Mouse (Mus musculus) bone marrow macrophage, adult 2 months (primary cell): ENCODE data around the gene Gja4.

Experiments used
- CTCF ChIP-seq: IDR thresholded peaks from 2 replicates; pipeline ENCODE4 v1.5.1; 2012; ENCODE audit warnings: low read depth, mild to moderate bottlenecking, low read length, moderate library complexity
- POLR2A ChIP-seq: IDR thresholded peaks from 2 replicates; pipeline ENCODE4 v1.6.1; 2012; ENCODE audit warnings: mild to moderate bottlenecking, low read depth, low read length, borderline replicate concordance

GRCm38 (mm10) chr4:127353951-127354438, 40.2 kb upstream of the Gja4 start, which contains the start of gene Gjb4:
- TF ChIP-seq CTCF (no peak), POLR2A (no peak)
